Mouse (Mus musculus) right cerebral cortex, postnatal 25 days (tissue): ENCODE results near the gene Lrrc51.
A peak's percentile ranks its signal among the peaks of the same experiment; 100 is the strongest.
"Not testable (repeated sequence)": the region's sequence is repeated elsewhere in the genome, so short reads cannot be mapped to it uniquely, and the experiment has no call there.

ENCODE experiments used
- DNase-seq: peaks from one replicate; pipeline ENCODE4 v3.0.0; 2022

The Lrrc51 gene

DNA sequence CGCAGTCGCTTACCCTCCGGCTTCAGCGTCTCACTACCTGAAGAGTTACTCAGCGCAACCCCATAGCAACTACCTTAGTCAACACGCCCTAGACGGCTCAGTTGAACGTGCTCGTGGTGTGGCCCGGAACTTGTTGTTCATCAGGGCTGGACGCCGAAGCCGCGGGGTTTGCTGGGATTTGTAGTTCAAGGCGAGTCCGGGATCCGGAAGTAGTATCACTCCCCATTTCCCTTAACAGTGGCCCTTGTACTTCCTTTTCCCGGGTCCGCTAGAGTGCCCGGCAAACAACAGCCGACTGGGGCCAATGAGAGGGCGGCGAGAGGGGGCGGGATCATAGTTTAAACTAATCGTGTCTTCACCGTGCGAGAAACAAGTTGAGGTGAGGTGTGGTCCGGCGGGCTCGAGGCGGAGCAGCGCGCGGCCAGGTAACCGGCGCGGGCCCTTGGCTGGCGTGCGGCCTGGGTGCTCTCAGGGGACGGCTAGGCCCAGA, at the start of gene Lrrc51, which contains the start of gene Numa1:
TSS of gene Lrrc51 (minus strand) at position 145 of the 490 bp plus-strand sequence.
TSS of gene Numa1 (plus strand) at position 361 of the 490 bp plus-strand sequence.
- peak; percentile 95 for DNase-seq

DNA sequence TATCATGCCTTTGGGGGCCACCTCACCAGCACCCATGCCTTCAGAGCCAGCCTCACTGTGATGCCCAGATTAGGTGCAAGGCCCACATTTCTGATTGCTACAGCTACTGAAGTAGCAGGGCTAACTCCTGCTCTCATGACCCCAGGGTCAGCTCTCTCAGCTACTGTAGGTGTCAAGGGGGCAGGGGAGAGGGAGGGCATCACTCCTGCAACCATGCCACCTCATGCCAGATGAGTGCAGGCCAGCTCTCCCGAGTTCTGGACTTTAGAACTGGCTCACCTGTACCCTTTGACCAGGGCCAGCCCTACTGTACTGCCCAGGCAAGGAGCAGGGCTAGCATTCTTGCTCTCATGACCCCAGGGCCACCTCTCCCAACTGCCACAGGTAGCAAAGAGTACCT, 49.0 kb upstream of the Lrrc51 start:
- no peak for DNase-seq

DNA sequence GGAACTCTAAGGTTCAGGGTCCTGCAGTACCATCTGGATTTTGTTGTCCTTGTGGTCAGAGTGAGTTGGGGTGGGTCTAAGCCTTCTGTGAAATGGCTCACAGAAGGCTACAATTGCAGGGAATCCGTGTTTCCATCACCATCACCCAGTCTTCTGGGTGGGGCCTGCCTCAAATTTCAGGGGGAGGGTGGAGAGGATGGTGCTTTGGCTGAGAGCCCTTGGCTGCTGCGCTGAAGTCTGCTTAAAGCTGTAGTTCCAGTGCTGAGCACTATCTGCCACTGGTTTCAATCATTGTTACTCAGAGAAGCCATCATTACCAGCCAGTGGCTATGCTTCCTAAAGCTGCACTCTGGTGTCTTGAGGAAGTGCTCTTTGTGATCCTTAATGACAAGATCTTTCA, 40.8 kb upstream of the Lrrc51 start:
- DNase-seq, result no peak

DNA sequence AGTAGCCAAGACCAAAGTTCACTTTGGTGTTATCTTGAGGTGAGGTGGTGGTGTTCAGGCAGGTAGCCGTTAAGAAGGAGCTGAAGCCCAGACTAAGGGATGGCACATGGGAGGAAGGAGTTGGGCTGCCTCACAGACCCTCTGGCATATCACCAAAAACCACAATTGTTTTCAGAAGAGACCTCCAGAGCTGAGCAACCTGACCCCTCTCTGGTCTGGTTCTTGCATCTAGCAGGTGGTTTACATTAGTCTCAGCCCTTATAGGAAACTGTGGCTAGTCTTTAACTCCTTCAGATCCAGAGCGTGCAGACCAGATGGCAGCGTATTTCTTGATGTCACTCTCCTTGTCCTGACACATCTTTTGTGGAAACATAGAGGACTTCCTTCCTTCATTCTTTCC, 40.0 kb upstream of the Lrrc51 start:
- no peak for DNase-seq

DNA sequence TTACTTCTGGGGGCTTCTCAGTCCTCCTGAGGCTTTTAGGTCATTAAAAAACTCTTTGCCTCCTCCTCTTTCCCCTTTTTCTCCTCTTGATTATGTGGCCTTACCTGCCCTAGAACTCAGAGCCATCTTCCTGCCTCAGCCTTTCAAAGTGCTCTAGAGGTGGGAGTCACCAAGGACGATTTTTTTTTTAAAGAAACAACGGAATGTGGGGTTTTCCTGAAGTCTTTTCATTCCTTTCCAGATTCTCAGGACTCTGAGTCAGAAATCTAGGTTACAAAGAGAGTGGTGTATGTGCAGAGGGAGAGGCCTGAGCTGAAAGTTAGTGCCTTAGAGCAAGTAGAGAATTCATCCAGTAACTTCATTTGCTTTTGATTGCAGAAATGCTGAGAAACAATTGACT, 38.0 kb upstream of the Lrrc51 start:
- DNase-seq, result no peak

DNA sequence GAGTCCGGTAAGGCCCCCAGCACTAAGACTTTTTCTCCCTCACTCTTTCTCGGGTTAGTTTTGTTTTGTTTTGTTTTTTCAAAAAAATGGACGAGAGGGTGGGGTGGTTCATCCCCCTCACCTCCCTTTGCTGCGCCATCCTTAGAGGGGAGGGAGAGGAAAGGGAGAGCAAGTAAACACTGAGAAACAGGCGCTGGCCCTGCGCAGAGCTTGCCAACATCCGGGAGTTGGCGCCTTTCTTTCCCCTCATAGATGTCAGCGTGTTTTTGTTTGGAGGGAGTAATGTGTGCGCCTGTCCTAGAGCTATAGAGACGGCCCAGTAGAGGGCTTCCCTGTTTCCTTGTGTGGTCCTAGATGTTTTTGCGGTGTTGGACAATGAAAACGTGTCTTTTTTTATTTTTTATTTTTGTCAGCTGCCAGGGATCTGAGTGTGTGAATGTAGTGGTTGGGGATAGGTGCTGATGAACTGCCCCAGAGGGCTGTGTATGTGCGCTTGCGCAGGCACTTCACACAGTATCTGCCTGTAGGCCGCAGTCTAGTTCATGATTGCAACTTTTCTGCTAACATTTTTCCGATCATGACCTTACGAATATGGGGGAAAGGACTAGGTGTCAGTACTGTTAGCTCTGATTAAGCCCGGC, 37.2 kb upstream of the Lrrc51 start:
- DNase-seq, result peak; percentile 77

DNA sequence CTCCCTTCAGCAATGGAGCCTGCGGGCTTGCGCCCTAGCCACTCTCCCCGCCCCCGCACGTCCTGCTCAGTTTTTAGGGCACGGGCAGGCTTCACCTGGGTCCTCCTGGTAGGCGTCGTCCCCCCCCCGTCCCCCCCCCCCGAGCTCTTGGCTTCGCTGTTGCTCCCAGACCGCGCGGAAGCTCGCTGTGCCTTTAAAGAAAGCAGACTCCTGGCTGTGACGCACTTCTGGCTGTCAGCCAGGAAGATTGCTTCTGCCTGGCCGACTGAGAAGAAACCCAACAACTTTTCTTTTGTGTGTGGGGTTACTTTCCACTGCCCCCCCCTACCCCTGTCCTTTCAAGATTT, 36.7 kb upstream of the Lrrc51 start:
- peak; percentile 84 for DNase-seq

DNA sequence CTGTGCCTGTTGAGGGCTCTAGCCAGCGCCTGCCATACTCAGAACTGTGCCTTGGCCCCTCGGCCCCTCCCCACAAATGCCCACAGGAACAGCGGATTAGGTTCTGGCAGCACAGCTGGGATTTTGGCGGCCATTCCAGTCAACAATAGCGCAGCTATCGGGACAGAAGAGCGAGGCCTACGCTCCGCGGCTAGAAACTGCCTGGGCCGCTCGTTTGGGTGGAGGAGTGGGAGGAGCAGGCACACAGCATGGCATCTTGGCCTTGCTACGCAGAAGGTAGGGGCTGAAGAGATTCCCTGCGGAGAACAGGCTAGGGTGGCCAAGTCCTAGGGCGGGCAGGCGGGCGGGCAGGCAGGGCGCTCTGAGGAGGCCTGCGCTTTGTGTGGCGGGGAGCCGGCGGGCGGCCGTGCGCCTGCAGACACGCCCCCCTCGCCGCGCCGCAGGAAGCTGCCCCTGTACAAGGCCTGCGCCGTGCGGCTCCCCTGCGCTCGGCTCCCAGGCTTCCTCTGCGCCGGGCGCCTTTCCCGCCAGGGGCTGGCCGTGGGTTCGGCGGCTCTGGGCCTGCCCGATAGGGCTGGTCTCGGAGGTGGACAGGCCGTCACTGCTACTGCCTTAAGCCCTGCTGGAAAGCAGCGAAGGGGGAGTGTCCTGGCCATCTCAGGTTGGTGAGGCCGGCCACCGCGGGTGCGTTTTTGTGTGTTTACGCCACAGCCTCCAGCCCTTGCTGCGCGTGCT, 36.2 kb upstream of the Lrrc51 start:
- DNase-seq, result peak; percentile 87

DNA sequence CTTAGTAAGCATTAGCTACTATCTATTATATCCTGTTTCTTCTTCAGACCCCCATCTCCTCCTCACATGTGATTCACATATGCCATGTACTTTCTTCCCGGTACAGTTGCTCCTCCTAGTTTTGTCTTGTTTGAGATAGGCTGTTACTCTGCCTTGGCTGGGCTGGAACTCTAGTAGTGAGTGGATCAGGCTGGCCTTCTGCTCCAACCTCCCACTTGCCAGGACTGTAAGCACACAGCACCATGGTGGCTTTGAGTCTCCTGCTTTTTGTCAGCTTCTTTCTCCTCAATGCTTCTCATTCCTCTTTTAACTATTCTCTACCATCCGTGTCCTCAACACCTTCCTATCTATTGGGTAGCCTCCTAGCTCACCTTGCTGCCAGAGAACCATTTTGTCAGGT, 35.1 kb upstream of the Lrrc51 start:
- DNase-seq, result no peak

DNA sequence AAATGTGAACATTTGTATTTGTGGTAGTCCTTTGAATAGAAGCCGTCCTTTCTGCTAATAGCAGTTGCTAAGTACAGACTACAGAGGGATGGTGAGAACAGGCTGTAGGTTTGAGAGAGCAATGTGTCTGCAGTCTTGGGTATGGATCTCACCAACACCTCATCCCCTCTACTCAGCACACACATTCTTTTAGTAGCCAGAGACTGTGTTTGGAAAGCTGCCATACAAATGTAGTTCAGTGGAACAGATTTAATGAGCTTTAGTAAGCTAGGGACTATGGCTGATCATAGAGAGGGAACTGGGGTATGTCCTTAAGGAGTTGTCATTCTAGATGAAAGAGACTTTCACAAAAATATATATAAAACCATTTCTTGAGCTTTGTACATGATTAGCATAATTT, 33.6 kb upstream of the Lrrc51 start:
- no peak for DNase-seq

DNA sequence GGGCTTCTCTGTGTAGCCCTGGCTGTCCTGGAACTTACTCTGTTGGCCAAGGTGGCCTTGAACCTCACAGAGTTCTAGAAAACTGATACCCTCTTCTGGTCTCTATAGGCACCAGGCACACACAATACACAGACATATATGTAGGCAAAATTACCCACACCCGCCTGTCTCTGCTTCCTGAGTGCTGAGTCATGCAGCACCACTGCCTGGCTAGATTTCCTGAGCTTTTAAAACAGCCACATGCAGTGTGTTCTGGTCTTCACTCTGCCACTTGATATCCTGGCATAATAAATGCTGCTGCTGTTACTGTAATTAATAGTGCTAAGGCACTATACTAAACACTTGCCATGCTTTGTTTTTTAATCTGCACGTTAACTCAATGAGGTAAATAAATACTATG, 31.9 kb upstream of the Lrrc51 start:
- no peak for DNase-seq

DNA sequence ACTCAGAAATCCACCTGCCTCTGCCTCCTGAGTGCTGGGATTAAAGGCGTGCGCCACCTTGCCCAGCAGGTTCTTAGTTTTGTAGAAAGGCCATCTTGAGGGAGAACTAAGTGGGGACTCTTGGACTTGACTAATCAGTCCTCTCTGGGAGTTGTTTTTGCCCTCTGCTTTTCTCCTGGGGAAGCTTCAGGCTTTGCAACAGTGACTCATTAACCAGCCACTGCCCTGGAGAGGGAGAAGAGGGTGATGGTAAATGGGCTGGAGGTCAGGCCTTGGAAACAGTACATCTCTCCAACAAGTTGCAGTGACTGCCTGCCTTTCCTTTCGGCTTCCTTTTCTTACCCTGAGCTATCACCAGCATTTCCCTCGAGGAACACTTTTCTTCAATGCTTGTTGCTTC, 30.9 kb upstream of the Lrrc51 start:
- DNase-seq, result no peak

DNA sequence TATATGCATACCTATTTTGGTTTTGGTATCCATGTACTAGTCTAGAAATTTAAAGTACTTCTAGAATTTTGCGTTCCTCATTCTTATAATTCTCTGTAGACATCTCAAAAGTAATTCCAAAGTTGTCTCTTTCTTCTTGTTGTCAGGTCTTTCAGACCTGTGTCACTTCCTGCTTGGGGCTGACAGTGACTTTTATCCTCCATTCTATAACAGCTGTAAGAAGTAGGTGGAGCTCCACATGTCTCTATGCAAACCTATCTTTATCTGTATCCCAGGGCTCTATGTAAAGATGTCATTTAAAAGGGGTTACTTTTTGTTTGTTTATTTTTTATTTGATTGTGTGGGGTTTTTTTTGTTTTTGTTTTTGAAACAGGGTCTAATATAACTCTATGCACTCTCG, 29.9 kb upstream of the Lrrc51 start:
- DNase-seq, result no peak

DNA sequence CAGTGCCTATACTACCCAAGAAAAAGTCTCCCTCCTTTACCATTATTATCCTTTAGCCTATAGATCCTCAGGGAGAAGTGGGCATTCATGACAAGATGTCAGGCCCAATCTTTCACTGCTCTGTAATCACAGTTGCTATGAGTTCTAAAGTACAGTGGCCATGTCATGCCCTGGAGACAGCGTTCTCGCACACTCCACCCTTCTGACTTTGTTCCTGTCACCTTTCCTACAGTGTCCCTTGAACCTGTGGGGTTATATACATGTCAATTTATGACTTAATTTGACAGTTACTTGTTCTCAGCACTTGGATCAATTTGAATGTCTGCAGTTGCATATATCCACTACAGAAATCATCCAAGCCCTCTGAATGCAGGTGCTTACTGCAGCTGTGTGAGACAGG, 29.1 kb upstream of the Lrrc51 start:
- no peak for DNase-seq

DNA sequence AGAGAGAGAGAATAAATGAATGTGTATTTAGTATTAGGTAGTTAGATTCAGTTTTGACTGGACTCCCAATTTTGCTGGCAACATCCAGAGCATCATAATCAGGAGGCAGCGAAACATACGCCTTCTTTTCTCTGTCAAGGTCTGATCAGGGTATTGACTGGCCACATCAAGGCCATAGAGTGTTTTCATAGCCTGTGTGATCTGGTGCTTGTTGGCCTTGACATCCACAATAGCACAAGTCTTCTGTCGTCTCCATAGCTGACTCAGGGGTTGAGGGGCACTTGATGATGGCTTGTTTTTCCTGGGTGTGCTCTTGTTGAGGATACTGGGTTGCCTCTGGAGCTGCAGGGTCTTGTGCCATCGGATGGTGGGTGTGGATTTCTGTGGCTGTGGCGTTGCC, 23.2 kb upstream of the Lrrc51 start:
- DNase-seq, result no peak

DNA sequence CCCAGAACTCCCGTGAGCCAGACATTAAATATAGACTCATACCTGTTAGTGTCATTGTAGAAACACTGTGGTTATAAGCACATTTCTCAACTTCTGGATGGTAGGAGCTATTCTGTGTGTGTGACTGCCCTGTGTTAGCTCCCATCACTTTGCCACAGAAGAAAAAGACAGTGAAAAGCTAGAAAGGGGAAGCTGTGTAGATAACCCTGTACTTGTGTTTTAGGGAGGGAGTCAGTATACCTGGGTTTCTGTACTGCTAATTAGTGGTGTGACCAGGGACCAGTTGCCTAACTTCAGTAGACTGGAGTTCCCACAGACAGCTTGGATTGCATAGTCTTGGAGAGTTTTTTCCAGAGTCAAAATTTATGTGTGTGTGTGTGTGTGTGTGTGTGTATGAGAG, 22.8 kb upstream of the Lrrc51 start:
- no peak for DNase-seq

DNA sequence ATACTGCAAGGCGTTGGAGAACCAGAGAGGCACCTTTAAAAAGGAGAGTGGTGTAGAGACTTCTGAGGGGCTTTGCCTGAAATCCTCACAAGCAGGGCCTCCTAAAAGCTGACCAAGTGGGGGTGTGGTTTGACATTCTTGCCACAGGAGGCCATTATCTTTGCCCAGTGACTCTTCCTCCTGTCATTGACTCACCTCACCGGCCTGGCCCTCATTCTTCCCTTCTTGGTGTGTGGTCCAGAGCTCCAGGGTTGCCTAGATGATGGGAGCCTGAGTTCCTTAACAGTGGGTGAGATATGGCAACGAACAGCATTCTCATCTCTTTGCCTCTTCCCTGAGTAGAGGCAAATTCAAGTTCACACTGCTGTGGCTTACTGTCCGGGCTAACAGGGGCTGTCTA, 22.2 kb upstream of the Lrrc51 start:
- DNase-seq, result no peak

DNA sequence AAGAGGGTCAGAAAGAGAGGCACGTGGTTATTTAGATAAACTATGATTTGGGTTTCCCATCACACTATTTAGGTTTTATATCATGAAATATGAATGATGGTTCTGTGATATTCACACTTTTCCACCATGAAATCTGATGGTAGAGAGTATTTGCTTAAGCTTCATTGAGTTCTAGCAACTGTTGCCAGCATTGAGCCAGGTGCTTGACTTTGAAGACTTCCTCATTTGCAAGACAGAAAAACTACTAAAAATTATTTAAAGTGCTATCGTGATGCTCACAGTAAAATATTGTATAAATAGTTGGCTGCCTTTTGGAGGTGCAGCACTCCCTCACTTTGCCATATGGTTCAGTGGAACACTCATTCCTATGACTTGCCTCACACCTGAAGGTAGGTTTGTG, 21.6 kb upstream of the Lrrc51 start:
- DNase-seq, result no peak

DNA sequence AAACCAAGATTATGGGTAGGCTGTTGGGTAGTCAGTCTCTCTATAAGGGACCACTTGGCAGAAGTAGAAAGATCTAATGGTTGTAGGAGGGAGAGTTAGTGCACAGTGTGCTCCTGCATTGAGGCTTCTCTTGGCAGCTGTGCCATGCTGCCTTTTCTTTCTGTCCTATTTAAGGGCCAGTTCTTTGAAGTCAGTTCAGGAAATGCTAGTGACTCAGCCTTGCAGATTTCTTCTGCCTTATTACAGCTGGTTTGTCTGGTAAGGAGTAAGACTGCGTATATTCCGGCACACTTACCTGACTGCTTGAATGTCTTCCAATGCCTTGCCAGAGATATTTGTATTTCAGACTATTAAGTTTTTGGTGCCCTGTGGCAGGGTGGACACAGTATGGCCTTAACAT, 20.5 kb upstream of the Lrrc51 start:
- peak; percentile 21 for DNase-seq

DNA sequence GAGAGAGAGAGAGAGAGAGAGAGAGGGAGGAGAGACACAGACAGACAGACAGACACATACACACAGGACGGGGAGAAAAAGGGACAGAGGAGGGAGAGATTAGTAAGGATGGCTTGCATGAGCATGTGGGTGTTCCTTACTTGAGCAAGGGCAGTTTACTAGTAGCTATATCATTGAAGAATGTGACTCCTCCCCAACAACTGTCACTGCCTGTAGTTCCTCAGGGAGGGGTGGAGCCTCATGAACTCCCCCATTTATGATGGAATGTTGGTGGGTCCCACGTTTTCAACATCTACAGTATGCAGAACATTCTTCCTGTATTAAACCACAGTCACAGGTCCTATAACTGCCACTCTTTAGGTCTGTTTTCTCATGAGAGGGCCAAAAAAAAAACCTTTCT, 18.4 kb upstream of the Lrrc51 start:
- no peak for DNase-seq

DNA sequence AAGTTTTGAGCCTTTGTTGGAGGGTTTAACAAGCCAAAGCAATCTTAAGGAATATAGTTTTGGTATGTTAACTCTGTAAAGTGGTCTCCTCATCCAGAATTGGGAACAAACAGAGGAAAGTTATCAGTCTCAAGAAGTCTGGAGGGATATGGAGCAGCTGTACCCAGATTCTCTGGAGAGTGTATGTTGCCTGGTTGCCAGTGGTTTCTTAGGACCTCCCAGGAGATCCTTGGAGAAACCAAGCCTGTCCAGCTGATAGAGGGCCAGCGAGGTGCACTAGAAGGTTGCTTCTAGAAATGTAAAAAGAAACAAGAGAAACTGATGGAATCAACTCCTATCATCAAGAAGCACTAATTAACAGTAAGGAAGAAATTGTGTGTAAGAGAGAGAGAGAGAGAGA, 18.0 kb upstream of the Lrrc51 start:
- no peak for DNase-seq

DNA sequence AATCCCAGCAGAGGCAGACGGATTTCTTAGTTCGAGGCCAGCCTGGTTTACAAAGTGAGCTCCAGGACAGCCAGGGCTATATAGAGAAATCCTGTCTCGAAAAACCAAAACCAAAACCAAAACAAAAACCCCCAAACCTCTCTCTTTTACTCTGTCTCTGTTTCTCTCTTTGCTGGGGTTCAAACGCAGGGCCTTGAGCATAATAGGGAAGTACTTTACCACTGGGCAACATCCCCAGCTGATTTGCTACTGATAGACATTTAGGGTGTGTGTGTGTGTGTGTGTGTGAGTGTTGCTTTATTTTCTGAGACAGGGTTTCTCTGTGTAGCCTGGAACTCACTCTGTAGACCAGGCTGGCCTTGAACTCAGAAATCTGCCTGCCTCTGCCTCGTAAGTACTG, 15.3 kb upstream of the Lrrc51 start:
- DNase-seq, result not testable (repeated sequence)

DNA sequence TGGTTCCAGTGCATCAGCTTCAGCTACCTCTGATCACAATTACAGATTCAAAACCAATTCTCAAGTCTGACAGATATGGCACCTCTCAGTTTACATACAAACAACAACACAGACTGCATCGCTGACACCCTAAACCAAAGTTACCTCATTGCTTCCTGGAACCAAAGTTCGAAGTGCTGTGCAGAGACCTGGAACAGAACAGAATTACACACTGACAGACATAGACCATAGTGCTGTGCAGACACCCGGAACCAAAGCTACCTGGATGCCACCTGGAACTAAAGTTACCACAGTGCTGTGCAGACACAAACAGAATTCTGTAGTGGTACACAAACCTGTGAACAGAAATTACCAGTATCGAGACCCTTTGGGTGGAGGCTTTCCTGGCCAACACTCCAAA, 6.1 kb upstream of the Lrrc51 start:
- DNase-seq, result no peak

DNA sequence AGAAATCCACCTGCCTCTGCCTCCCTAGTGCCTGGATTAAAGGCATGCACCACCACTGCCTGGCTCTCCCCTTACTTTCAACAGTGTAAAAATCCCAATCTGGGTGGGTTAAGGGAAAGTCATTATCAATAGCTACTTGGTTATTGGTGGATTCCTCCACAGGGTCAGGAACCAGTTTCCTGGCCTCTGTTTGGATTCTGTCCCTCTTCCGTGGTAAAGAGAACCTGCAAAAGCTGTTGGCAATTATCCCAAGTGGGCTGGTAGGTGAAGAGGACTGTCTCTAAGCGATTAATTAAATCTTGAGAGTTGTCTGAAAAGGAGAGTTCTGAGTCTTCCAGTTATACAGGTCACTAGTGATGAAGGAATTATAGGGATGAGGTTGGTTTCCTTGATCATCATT, 4.7 kb upstream of the Lrrc51 start:
- no peak for DNase-seq

DNA sequence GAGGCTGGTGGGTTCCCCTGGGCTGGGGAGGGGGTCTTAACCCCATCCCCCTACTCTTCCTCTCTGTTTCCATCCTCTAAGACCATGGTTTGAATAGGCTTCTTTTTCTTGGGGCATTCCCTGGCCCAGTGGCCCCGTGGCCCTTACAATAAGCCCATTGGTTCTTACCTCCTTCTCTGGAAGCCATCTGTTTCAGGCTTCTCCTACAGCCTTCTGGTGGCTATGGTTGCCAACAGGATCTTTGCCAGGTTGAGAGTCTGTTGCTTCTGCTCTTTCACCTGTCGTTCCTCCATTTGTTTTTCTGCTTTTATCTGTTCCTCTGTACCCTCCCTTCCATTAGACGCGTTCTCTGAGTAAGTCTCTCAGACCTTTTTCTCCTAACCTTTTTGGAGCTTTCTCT, 3.9 kb upstream of the Lrrc51 start:
- DNase-seq, result peak; percentile 14
